Mouse (Mus musculus) liver, embryonic 18 days (tissue): ENCODE measurements around the gene Rtl5. TPM values are rescaled to one million over a fixed set of nuclear protein-coding genes. Genes with fewer than 3 reads are reported as not detected.

Experiments used
- polyA plus RNA-seq: library from polyadenylated mRNA; depleted of rRNA; stranded (reverse); fragments of >200 nt; gene quantifications from 2 replicates; pipeline ENCODE4 v1.2.3, GENCODE M21; 2012; rRNA removed

The Rtl5 gene
- 0.96 and 1.1 TPM in 2 replicates for polyA plus RNA-seq

GRCm38 (mm10) chrX:102070591-102071471 lies at the start of gene Rtl5:
Gene Rtl5 (minus strand): TSS chrX:102071304.

GRCm38 (mm10) chrX:102119042-102119864 lies 48.1 kb upstream of the Rtl5 start, which contains the start of gene Pin4:
Gene Pin4 (plus strand): TSS chrX:102119447.

Other genes with a start within 250 kb of the Rtl5 start
- gene Nhsl2, start 221.9 kb downstream of the Rtl5 start, polyA plus RNA-seq: 0.72 and 1.0 TPM in 2 replicates
- gene Pin4, start 48.1 kb upstream of the Rtl5 start, polyA plus RNA-seq: 30.9 and 34.1 TPM in 2 replicates
- 1.7 and 2.2 TPM in 2 replicates for gene Ercc6l, start 85.8 kb upstream of the Rtl5 start, polyA plus RNA-seq
- gene Rps4x, start 118.1 kb upstream of the Rtl5 start, polyA plus RNA-seq: 878 and 931 TPM in 2 replicates
- 2.1 and 2.2 TPM in 2 replicates for gene Cited1, start 180.9 kb upstream of the Rtl5 start, polyA plus RNA-seq